Mouse (Mus musculus) R1 (cell line): Measurements from ENCODE around the gene Nmb.
"Not testable (repeated sequence)": the region's sequence is repeated elsewhere in the genome, so short reads cannot be mapped to it uniquely, and the experiment has no call there.

Experiments used
- DNase-seq: peaks from one replicate; pipeline ENCODE4 v3.0.0-alpha.2; 2018; ENCODE audit warnings: low read depth, low spot score

The Nmb gene

DNA sequence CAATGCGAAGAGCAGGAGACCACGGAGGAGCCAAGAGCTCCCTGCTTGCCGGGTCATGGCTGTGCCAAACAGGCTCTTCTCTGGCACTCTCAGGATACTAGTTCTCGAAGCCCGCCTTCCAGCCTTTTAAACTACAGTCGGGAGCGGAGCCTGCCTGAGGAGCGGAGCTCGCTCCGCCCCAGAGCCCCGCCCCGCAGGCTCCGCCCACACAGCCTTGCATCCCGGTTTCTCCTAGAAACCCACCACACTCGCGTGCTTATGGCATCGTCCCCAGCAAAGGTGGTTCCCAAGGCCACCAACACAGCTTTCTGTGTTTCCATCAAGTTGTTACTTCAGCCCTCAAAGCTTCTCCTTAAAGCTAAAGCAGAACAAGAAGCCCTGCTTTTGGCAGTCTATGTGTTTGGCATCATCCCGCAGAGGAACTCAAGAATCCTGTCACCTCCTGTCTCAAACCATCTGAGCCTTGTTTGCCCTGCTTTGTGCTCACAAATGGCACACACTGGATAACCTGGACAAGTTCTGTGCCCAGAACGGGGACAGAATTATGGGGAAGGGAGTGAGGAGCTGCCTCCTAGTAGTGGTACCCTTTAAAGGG lies at the start of gene Nmb:
Nmb (minus strand) TSS at position 156 of the 595 bp plus-strand sequence.
- peak; percentile 80 for DNase-seq

DNA sequence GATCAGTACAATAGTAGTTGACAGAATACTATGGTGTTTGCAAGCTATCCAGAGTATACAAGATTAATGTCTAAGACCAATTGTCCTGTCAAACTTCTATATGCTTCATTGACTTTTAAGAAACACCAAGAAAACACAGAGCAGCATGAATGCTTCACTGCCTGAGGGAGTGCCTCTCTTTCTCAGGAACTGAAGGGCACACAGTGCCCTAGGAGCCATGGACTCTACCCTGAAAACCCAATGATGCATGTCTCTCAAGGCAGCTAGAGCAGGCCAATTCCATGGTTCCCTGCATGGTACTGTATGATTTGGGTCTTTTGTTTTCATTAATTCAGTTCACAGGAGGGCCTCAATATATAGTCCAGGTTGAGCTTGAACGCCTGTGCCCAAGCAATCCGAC lies 49.4 kb upstream of the Nmb start:
- no peak for DNase-seq

DNA sequence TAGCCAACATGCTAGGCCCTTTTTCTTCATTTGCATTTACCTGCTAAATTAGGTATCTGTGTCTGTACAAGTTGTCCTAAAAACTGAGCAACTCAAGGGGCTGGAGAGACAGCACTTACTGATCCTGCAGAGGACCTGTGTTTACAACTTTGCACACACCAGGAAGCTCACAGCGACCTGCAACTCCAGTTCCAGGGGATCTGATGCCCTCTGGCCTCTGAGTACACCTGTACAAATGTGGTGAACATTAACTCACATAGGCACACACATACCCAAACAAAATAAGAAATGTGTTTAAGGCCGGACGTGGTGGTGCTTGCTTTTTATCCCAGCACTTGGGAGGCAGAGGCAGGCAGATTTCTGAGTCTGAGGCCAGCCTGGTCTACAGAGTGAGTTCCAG lies 47.3 kb upstream of the Nmb start:
- DNase-seq, result no peak

DNA sequence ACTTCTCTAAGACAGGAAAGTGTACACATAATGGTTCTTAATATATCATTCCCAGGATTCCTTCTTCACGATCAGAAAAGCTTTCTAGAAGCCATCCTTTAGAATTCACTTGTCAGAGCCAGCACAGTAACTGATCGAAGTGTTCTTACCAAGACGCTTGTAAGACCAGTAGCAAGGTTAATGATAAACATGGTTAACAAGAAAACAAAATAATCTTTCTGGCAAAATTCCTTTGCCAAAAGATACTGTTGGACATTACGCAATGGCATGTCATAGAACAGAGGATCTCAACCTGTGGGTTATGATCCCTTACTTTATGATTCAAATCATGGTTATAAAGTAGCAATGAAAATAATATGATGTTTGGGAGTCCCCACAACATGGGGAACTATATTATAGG lies 46.6 kb upstream of the Nmb start:
- DNase-seq, result no peak

DNA sequence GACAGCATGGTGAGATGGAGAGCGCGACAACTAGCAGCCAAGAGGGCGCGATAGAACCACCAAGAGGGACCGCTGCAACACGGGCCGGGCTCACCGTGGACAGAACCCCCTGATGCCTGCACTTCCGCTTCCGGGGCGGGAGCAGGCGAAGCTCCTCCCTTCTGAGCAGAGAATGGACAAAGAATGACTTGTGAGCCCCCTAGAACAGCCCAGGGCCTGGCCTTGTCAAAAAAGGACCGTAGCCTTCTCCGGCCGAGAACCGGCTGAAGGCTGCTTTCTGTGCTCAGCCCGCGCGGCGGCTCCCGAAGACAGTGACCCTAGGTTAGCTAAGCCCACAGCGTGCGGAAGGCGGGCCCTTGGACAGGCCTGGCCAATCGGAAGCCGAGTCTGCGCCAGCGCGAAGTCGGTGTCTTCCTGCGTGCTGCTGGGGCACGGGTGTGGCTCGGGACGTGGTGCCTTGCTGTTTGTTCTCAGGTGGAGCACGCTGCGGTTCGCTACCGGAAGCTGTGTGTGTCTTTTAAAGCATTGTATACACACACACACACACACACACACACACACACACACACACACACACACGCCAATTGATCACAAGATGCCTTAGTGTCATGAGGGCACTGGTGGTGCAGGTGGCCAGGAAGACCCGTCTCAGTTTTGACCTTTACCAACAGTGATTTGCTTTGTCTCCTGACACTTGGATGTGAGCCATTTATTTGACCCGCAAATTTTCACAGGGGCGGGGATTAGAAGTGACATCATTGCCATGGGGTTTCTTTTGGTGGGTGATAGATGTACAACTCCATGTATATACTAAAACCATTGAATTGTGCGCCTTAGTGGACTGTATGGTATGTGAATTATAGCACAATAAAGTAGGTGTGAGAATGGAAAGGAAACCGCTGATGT lies 42.8 kb upstream of the Nmb start, which contains the start of gene Sec11a:
Sec11a (minus strand) TSS at position 336 of the 906 bp plus-strand sequence.
- peak; percentile 97 for DNase-seq

DNA sequence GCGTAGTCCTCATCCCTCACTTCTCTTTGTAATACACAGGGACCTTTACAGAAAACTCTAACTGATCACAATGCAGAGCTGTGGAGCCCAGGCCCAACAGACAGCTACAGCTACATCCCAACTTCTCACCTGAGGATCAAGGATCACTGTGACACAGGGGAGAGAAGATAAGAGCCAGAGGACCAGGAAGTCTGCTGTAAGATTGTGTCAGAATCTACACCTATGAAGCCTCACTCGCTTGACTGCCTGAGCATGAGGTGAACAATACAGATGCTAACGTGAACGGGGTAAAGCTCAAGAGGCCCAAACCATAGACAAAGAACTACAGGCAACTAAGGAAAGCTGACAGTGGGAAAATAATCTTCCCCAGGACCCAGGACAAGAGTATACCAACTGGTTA lies 34.9 kb upstream of the Nmb start:
- DNase-seq, result peak; percentile 22

DNA sequence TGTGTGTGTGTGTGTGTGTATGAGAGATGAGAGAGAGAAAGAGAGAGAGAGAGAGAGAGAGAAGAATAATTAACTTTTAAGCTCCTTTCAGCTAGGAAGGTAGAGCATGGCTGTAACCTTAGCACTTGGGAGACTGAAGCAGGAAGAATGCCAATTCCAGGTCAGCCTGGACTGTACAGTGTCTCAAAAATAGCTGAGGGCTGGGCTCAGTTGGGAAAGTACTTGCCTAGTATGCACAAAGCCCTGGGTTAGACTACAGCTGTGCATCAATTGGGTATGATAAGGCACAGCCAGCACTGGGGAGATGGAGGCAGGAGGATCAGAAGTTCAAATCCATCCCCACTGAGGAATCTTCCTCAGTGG lies 32.4 kb upstream of the Nmb start:
- not testable (repeated sequence) for DNase-seq

DNA sequence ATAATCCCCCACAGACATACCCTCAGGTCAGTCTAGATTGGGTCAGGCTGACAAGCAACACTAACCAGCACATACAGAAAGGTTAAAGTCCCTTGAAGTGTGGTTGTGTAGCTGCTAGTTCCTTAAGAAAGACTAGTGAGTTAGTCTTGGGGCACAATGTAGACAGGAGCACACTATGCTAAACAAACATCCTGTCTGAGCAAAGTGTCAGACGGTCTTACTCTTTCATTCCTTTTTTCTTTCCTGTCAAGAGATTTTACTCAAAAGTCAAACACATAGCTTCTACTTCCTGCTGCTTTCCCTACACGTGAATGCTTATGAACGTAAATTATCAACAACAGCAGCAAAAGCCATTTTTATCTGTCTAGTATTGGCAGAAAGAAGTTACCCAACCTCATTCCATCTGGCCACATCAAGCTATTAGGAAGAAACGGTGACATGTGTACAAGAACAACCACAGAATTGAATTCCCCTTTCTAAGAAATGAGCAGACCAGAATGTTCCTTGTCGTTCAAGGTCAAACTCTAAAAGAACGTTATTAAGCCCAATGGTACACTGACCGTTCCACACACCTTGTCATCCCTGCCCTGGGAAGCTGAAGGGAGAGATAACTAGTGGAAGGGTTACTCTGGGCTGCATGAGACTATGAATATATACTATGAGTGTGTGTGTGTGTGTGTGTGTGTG lies 31.9 kb upstream of the Nmb start:
- DNase-seq, result not testable (repeated sequence)

DNA sequence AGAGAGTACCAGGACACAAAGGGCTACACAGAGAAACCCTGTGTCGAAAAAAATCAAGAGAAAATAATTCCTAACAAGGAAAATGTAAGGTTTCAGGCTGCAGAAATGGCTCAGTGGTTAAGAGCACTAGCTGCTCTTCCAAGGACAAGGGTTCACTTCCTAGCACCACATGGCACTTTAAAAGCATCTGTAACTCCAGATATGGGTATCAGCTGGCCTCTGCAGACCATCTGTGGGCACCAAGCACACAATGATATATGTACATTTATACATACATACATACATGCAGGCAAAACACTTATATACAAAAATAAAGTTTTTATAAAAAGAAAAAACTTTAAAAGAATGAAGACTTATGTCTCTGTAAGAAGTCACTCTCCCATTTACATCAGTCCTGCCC lies 31.0 kb upstream of the Nmb start:
- no peak for DNase-seq

DNA sequence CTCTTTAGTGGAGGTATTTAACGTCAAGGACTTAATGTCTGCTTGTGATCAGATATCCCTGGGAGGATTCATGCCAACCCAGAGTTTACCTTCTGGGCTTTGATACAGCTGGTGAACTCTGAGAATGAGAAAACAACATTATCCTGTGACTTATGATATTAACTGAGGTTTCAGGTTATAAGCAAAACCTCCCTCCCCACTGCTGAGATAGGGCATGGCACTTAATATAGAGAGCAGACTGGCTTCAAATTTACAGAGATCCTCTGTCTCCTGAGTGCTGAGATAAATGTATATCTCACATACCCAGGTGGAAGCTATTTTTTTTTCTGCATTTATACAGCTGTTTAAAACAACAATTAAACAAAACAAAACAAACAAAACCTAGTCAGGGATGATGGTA lies 27.9 kb upstream of the Nmb start:
- no peak for DNase-seq

DNA sequence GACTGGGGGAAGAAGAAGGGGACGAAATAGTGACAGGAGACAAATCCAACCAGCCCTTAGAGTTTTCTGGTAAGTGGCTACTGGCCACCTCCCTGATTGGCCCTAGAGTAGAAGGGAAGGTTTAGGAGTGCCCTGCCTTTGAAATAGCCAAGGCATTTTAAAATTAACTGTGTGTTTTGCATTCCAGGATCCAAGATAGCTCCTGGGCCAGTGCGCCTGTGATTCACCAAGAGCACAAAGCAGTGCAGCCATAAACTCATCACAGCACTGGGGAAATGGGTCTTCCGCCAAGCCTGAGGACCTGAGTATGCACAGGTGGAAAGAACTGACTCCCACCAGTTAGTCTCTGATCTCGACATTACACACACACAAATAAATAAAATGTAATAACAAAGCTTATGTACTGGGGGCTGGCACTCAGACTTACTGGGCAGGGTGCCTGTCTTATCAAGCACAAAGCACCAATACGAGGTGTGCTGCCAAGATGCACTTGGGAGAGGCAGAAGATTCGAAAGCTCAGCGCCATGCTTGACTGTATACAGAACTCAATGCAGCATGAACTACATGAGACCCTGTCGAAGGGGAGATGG lies 26.8 kb upstream of the Nmb start:
- DNase-seq, result no peak

DNA sequence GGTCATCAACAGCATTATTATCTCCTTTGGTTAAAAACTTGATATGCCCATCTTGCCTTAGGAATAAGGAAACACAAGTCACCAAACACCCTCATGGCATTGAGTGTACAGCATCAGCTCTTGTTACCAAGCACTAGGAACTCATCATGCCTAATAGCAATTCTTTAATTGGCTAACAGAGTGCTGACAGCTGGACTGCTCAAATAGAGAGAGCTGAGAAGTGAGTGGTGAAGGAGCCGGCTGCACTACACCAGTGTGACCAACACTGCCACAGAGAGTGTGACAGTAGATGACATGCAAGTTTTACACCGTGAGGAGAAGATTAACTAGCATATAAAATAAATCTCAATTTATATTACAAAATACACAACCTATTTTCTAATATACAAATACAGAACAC lies 18.3 kb upstream of the Nmb start:
- DNase-seq, result no peak

DNA sequence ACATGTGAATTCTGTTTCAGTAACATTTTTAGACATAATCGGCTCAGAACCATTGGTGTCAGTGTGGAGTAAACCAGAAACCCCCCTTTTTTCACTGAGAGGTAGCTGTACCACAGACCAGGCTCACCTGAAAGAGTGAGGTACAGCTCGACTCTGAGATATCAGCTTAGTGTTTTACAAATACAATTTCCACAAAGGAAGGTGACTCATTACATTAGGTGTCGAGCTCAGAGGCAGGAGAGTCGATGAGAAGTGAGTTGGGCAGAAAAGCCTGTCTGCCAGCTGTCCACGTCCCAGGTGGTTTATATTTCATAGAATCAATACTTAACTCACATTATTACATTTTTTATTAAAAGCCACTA lies 14.8 kb upstream of the Nmb start:
- no peak for DNase-seq

DNA sequence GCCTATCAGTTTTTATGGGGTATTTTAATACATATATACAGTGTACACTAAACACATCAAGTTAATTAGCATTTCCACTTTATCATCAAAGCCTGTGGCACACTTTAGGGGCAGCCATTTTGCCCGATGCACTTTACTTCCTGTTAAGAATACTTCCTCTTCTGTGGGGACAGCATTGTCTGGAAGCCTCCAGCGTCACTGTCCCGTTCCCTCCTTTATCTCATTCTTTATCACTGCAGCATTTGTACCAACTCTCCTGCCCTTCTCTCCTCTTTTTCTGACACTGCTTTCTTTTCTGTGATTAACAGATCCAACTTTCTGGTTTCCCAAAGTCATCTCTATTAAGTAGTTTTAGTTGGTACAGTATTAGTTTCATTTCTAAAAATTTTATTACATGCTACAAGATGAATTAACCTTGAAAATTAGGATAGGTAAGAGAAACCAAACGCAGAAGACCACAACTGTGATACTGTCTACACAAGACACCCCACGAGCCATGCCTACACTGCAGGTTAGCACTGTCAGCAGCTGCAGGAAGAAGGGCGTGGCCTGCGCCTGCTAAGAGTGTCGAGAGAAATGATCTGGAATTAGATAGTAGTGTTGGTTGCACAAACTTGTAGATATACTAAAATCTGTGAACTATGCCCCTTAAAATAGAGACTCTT lies 14.2 kb upstream of the Nmb start:
- DNase-seq, result no peak

DNA sequence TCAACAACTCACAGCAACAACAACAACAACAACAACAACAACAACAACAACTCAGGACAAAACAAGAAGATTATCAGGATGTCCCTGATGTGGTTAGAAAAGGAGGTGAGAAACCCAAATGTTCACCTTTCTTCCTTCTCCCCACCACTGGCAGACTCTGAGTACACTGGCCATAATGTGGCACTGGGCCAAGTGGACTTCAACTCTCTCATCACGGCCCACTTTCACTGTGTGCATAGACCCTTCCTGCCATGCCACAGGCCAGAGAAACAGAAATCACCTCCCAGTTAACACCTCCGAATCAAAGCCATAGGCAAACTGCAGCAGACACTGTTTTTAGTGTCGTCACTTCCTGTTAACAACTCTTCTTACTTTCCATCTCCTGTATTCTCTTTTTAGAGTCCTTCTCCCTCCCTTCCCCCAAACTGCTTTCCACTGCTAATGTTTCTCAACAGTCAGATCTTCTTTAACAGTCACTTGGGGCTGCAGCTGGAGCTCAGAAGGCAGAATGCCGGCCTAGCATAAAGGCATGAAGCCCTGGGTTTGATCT lies 13.1 kb upstream of the Nmb start:
- no peak for DNase-seq

DNA sequence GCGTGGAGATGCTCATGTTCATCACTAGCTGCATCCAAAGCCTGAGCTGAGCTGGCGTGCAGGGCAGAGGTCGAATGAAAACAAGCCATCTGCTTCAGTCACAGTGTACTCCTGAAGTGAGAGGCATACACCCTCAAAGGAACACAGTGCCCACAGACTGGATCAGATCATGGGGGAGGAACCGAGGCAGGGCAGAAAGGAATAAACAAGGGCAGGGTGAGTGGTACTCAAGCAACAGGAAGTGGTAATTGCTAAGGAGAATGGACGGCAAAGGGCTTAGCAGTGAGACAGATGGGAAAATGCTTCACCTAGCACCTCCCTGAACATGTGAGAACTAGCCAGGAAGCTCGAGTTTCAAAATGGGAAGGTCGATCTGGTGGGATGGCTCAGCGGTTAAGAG lies 7.6 kb upstream of the Nmb start:
- DNase-seq, result peak; percentile 25

DNA sequence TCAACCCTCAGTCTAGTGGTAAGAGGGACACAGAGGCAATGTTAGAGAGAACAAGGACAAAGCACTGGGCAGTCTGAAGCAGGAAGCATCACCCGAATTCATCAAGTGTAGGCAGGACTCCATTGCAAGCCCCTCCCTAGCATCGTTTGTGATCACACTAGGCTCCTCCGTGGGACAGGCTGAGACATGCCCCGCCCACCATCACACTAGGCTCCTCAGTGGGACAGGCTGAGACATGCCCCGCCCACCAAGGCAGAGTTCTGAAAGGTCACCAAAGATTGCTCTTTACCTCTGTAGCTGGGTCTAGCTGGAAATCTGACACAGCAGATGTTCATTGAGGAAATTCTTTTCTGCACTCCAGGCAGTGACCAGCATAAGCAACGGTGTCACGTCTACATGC lies 6.2 kb upstream of the Nmb start:
- peak; percentile 96 for DNase-seq

DNA sequence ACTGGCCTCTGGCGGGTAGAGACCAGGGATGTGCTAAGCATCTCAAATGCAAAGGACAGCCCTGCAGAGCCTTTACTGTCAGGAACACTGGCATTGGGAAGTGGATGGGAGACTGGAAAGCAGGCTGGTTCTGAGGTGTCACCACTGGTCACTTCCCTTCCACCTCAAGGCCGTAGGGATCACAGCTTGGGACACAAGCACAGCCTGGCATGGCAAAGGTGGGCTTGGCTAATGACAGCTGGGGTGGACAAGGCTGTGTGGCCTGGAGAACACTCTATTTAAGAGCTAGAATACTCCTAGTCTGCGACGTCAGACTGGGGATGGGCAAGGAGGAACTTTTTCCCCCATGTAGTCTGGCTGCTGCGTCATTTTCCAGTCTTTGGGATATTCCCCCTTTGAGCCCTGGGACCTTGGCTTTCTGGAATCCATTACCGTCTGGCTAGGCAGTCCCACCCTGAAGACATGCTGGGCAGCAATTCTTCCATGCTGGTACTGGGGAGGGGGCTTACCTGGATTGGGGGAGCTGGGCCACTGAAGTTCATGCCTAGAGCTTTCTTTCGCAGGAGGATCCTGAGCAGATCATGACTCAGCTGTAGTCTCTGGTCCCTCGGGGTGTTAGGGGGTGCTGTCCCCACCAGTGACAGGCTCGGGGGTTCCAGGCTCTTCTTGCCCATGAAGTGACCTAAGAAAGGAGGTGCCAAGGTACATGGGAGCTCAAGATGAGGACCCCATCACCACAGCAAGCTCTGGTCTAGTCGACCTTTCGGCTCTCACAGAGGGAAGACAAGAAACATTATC lies 1.1 kb downstream of the Nmb start:
- no peak for DNase-seq

DNA sequence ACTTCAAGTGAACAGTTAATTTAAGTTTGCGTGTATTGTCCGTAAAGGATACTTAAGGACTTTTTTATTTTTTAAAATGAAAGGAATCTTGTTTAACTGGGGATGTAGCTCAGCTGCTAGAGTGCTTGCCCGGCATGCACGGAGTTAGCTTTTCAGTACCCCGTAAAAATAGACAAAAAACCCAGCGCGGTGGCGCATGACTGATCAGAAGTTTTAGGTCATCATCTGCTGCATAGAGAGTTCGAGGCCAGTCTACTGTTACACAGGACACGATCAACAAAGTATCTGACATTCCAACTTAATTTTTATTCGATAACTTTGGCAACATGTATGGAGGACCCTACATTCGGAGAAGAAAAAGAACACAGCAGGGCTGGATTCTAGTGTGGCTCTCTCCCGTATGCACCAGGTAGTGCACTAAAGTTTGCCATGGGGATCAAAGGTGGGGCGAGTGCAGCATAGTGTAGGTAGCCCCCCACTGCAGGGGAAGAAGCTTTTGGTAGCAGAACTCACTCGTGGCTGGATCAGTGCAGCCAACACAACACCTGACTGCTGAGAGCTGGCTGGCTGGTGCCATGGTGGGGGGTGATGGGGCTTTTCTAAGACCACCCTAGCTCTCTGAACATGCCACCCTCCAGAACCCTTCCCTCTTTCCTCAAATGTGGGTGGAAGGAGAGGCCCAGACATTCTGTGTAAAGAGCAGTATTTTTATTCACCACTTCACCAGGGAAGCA lies 3.2 kb downstream of the Nmb start:
- no peak for DNase-seq

DNA sequence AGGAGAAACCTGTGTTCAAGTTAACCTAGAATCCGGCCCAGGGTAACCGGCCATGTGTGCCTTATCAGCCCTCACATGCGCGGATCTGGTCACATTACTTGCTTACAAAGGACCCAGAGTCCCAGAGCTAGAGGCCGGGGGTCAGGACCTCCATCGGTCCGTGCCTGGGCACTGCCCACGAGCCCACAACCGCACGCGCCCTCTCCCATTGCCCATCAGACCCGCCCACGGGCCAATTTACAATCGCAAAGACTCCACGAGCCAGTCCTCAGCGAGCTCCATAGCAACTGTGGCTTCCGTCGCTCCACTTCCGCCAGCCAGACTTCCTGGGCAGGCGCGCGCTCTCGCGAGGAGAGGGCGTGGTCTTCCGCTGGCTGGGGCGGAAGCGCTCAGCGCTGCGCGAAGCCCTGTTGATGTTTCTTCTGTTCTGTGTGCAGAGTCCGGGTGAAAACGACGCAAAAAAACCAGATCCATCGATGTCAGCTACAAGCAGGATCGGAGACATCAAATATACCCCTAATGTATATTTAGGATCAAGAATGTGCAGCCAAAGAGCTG lies 3.9 kb downstream of the Nmb start, which contains the start of gene Wdr73:
Wdr73 (minus strand) TSS at position 326 of the 558 bp plus-strand sequence.
- DNase-seq, result peak; percentile 95
